Mouse (Mus musculus) left cerebral cortex, postnatal 14 days (tissue): Measurements from ENCODE around the gene Bend6. TPM values are rescaled to one million over a fixed set of nuclear protein-coding genes. Genes with fewer than 3 reads are reported as not detected.
A peak's percentile ranks its signal among the peaks of the same experiment; 100 is the strongest.

Experiments used
- DNase-seq, 2 experiments: peaks; one replicate each; pipeline ENCODE4 v3.0.0; 2021 to 2022; ENCODE audit warnings: low spot score in 2 of 2, mixed read lengths in 1 of 2
- intact Hi-C: fragments of 180-260 bp; cut with DNase I; formaldehyde crosslinking; loops from one replicate; pipeline ENCODE4 v1.15.1; 2025
- total RNA-seq, 2 experiments: library from RNA; stranded (reverse); gene quantifications; 2 replicates each; pipeline ENCODE4 v1.2.3; 2021

Gene Bend6
- total RNA-seq, 2 experiments from 2014 or later: 141 TPM

DNA sequence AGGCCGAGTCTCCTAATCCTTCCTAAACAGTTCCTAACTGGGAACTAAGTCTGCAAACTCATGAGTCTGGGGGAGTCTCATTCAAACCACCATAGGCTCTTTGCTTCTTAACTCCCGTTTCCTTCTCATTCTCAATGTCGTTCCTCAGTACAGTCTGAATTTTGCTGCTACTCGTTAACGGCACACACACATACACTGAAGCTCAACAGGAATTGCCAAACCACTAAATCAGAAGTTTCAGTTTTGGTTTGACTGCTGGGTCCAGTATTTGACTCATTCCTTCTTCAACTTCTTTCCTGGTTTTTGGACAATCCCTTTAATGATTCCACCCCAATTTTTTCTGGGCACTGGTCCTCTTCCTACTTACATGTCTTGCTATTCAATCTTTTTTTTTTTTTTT lies 8.9 kb upstream of the Bend6 start:
- intact Hi-C loops: no loop called here
- no peak for DNase-seq

DNA sequence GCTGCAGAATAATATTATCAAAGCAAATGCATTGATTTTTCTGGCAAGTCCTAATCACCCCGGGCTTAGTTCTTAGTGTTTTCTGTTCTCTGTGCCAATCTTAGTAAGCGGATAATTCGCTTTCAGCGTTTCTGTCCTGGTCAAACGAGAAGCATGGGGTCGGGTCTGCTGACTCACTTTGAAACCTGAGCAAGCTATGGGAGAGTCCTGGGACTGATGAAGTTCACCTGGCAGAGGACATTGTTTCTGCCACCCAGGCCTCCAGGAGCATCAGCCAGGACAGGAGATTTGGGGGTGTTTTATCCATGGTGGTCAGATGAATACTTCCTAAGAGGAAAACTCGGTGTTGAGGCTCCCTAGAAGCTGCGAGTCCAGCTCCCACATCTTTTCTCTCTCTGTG lies 4.0 kb upstream of the Bend6 start:
- intact Hi-C loops: no loop called here
- DNase-seq: no peak

DNA sequence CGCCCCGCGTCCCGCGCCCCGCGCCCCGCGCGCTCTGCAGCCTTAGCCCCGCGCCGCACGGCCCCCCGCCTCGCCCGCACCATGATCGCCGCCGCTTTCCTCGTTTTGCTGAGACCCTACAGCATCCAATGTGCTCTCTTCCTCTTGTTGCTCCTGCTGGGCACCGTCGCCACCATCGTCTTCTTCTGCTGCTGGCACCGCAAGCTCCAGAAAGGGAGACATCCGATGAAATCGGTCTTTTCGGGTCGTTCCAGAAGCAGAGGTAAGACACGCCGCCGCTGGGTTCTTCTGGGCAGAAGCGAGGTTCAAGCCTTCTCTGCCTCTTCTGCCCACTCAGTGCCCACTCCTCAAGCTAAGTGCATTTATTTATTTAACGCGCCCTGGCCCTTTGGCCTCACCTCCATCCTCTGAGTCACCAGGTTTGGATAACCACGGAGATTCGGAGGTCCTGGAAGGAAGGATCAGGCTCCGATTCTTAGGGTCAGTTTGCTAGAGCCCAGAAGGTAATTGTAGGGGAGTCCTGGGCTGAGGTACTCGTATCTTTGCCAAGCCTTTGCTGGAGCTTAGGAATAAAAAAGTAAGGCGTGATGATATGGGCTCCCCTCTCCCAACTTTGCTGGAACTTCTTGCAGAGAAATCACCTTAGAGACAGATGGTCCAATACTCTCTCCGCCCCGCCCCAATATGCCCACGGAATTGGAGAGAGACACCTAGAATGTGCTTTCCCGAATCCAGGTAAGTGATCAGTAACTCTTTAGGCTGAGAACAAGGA lies 761 bp upstream of the Bend6 start, which contains the start of gene Dst:
Dst (plus strand) TSS at position 35 of the 772 bp plus-strand sequence.
- DNase-seq: no peak
- intact Hi-C loops: loop anchor here (5.0 kb wide), 2 partner anchors 39 to 59 kb away; no protein-coding TSS in a partner anchor

DNA sequence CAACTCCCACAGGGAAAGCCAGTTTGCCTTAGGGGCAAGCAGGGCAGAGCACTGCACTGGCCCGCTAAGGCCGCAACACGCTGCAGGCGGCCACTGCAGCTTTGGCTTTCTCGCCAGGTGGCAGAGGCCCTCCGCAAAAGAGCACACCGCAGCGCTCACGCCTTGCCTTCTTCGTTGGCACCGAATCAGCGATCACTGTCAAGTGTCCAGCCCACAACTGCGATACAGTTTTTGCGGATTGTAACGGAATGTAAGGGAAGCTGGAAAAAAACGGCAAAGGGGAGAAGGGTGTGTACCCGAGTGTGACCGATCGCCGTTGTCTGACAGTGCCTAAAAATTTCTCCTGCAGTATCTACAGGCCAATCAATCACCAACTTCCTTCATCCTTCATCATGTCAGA lies 689 bp downstream of the Bend6 start:
- intact Hi-C loops: loop anchor here (2.0 to 5.0 kb wide), 3 partner anchors 40 to 64 kb away; no protein-coding TSS in a partner anchor
- peak in 1 of 2 experiments; percentile 33 for DNase-seq

DNA sequence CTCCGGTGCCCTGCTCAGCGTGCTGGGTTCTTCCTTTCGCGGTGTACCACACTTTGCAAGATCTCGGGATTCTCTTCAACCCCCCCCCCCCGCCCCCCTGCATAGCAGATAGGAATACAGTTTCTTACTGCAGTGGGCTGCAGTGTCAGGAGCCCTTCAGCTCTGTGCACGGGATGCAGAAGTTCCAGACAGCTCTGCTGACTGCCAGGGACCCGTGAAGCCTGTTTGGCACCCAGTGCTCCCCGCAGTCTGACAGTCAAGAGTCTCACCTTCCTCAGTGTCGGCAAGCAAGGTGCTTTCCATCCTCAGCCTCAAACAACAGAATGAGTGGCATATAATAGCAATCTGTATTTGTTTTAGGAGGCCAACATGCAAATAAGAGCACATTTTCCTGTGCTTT lies 1.4 kb downstream of the Bend6 start:
- DNase-seq: no peak
- intact Hi-C loops: loop anchor here (2.0 to 5.0 kb wide), 3 partner anchors 41 to 63 kb away; no protein-coding TSS in a partner anchor

DNA sequence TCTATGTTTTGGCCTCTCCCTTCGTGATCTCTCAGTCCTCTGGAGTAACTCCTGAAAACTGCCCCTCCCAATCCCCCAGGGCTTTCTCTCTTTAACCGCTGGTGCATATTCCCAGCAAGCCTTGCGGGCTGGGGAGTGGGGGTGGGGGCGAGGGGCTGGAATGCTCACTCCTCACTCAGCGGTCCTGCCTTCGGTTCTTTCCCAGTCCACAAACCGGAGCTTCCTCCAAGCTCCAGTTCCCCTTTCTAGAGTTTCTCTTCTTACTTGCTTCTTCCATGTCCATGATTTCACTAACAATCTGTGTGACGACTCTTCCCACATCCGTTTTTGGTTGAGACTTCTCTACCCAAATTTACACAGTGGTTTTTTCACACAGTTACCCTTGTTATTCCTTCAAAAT lies 4.0 kb downstream of the Bend6 start:
- intact Hi-C loops: no loop called here
- no peak for DNase-seq

DNA sequence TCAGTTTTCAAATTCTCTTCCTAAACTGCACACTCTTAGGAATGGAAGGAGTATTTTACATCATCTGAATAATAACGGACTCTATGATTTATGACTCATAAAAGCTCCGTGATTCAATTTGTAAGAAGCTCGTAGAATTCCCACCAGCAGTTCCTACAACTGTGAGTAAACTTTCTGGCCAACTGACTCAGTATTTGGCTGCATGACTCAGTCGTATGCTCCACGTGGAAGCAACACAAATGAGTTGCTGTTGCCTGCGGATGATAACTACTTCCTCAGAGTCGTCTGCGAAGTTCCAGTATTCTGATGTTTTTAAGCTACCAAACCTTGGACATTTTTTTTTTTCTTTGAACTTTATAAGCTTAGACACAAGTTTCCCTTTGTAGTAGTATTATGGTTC lies 7.4 kb downstream of the Bend6 start:
- intact Hi-C loops: no loop called here
- DNase-seq: no peak

DNA sequence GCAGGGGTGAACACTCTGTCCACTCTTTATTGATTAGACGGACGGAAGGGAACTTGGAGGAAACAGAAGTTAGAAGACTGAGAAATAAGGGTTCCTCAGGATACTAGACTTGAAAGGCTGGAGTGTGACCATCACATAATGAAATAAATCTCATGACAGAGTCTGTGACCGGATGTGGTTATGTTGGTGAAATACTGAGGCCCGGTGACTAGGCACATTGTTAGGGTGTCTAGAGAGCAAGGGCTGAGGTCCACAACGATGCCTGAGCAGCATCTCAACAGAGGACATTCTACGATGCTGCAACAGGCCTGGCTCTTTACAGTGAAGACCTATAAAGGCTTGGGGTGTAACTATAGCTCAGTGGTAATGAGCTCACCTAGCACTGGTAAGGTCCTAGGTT lies 9.2 kb downstream of the Bend6 start:
- no peak for DNase-seq
- intact Hi-C loops: no loop called here

DNA sequence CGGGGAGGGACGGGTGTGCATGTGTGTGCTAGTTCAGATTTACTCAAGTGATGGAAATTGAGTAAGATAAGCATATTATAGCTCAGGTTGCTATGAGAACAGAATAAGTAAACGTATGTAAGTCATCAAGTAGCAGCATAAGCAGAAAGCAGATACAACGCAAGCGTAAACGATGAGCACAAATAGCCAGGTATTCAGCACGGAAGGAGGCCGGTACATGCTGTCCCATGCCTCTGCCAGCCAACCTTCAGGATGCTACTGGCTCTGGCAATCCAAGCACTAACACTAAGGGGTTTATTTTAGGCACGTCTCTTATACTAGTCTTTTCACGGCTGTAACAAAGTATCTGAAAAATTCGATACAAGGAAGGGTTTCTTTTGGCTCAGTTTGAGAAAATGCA lies 10.2 kb downstream of the Bend6 start:
- intact Hi-C loops: no loop called here
- no peak for DNase-seq

DNA sequence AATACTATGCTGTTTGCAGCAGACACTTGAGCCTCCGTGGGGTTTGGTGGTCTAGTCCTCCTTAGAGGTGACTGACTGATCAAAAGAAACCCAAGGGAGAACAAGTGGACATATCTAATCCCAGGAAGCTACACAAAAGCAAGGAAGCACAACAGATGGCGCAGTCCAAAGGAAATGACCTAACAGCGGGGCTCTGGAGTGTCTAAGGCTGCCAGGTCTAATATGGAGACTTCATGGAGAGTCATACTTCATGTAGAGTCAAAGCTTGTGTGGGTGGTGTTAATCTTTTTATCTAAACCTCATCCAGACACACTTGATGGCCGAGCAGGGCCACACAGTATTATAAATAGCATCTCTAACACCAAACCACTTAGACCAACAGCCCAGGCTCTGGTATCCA lies 10.9 kb downstream of the Bend6 start:
- intact Hi-C loops: no loop called here
- DNase-seq: no peak

DNA sequence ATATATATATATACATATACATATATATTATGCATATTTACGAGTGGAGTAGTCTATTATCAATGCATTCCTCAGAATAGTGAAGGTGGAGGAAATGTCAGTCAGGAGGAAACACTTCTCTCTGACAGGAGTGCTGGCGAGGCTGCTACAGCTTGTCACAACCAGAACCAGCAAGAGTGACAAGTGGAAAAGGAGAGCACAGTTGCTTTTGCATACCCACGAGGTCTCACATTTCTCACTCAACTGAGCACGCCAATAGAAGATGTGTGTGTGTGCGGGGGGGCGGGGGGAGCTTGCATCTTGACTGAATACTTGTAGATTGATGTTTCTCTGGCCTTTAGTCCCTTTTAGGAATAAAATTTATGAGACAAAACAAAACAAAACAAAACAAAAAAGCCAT lies 11.5 kb downstream of the Bend6 start:
- intact Hi-C loops: no loop called here
- no peak for DNase-seq

DNA sequence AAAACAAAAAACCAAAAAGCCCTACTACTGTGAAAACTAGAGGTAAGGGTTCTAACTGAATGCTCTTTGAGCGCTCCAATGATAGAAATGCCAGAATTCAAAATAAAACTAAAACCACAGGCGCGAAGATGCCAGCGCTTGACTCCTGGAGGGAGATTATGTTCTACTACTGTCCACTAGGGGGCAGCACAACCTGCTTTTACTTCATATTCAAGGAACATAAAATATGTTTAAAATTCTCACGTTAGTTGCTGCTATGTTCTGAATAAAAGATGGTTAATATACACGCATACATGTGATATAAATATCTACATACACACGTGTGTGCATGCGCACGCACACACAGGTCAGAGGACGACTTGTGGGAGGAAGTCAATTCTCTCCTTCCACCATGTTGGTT lies 14.8 kb downstream of the Bend6 start:
- intact Hi-C loops: loop anchor here (2.0 kb wide), 1 partner anchor 74 kb away; no protein-coding TSS in a partner anchor
- peak; percentile 61 to 73 for DNase-seq

DNA sequence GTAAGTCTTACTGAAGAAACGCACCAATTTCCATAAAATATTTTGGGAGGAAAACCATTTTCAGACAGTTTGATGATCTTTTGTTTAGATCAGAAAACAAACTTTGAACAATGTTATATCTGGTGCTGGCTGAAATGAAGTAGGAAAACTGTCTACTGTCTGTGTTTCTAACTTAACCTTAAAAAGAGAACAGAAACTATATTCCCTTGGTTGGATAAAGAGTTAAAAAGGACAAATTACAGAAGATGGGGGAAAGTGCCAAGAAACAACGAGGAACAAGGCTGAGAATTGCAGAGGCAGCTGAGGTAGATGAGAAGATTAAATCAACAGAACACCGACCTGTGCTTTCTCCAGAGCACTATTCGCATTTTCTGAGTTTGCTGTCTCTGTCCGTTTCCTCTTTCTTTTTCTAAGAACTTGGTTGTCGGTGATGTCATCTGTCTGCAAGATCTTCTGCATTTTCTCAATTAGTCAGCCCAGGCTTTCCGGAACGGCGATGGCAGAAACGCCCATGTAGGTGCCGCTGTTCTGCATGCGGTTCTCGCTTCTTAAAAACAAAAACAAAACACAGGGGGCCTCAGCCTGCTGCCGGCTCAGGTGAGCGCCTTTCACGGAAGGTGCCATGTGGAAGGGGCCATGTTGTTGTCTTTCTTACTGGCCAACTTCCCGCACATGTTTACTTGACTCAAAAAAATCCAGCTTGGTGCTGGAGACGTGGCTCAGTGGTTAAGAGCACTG lies 24.3 kb downstream of the Bend6 start:
- peak; percentile 50 to 62 for DNase-seq
- intact Hi-C loops: no loop called here

DNA sequence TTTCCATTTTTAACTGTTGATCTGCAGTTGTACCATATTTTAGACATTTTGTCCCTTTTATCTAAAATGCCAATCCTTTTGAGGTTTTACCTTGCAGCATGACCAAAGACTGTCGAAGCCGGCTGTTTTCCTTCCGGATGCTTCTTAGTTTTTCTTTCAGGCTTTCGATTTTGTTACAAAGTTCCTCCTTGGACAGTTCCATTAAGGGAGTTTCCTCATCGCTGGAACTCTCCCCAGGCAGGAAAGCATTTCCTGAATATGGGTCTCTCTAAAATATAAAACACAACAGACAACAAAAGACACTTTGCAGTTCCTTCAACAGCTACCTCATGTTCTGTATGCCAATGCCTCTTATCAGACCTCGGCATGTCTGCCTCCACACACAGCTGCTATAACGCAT lies 29.4 kb downstream of the Bend6 start:
- intact Hi-C loops: no loop called here
- DNase-seq: no peak

DNA sequence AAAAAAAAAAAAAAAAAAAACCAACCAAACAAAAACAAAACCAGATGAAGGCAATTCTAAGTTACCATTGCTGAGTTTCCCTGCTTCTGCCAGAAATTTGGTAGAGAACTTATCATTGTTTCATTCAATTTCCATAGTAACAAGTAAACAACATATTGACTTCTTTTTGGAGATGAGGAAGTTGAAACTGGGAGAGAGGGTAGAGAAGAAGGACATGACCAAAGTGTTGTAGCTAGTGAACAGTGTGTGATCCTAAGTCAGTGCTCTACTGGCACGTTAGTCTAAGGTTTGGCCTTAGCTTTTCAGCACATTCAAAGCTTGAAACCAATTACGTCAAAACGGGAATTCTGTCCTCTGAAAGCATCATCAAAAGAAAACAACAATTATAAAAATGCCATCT lies 31.2 kb downstream of the Bend6 start:
- DNase-seq: no peak
- intact Hi-C loops: no loop called here

DNA sequence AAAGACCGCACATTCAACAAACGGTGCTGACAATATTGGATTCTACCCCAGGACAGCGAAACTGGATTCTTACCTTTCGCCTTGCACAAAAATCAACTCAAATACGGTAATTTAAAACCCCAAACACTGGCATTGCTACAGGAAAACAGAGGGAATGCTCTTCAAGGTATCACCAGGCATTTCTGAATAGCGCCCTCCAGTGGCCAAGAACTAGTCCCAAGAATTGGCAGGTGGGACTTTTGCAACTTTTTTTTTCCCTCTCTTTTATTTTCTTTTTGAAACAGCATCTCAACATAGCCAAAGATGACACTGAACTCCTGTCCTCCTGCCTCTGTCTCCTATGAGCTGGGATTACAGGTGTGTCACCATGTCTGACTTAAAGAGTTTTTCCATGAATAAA lies 31.9 kb downstream of the Bend6 start:
- DNase-seq: peak; percentile 10 to 23

DNA sequence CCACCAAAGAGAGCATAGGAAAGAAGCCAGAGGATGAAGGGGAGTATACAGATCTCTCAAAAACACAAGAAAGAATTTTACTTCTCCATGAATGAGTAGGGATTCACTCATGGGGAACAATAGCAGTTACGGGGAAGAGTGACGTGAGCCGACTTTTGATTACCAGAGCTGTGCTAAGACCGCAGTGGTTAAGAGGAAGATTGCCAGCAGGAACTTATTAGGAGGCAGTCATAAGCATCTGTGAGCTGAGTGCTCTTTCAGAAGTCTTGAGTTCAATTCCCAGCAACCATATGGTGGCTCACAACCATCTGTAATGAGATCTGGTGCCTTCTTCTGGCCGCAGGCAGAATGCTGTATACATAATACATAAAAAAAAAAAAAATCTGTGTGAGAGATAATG lies 34.1 kb downstream of the Bend6 start:
- intact Hi-C loops: no loop called here
- DNase-seq: no peak

More for the DNA sequence above, 31.9 kb downstream of the Bend6 start:
- intact Hi-C loops: no loop called here

DNA sequence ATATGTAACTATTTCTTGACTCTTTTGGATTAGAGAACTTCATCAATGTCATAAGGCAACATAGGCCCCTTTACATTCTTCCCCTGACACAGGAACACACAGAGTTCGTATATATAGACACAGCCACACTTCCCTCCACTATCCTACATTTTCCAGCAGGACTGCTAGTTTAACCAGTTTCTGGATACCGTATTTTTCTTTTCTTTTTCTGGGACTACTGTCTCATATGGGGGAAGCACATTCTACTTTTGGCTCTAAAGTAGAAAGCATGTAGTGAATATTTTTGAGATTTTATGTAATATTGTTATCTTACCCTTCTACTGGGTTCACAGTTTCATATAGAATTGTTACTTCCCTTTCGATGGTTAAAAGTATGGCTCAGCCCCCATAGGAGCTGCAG lies 38.2 kb downstream of the Bend6 start:
- intact Hi-C loops: no loop called here
- DNase-seq: no peak

DNA sequence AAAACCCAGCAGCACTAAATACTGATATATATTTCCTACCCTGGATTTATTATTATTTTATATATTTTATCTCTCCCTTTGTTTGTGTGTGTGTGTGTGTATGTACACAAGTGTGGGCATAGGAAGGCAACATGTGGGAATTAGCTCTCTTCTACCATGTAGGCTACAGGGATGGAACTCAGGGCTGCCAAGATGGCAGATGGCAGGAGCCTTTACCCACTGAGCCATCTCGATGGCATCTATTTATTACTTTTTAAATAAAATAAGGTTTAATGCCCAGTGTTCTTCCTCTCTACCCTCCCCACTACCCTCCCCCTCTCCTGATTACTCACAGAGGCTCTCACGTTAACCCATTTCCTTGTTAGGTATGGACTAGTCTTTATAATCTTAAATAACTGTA lies 38.6 kb downstream of the Bend6 start:
- intact Hi-C loops: no loop called here

DNA sequence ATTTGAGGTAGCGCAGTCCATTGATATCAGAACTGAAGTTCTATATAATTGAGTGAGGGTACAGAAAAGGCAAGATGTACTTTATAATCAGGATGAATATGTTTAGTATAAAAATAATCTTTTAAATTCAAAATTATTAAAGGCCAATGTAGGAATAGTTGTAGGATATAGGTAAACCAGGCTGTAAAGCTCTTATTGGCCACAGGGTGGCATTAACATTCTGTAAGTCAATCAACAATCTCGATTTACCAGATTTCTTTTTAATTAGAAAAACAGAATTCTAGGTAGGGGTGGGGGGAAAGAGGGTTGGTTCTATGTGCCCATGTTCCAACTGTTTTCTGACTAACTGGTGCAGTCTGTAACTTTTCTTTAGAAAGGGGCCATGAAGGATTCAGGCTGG lies 60.8 kb downstream of the Bend6 start:
- no peak for DNase-seq
- intact Hi-C loops: no loop called here

More for the DNA sequence above, 38.6 kb downstream of the Bend6 start:
- DNase-seq: no peak

DNA sequence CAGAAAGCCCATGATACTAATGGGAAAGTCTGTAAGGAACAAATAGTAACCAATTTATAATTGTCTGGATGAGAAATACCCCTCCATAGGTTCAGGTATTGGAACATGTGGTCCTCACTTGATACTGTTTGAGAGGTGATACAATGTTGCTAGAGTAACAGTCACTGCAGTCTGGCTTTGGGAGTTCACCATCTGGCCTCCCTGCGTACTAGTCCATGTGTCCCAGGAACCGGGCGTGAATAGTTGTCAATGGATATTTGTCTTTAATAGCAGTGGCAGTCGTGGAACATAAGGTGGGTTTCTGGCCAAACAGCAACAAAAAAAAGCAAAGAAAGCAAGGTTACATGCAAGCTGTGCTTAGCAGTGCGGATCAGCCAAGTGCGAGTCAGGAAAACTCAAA lies 63.8 kb downstream of the Bend6 start:
- DNase-seq: no peak
- intact Hi-C loops: loop anchor here (2.0 kb wide), 1 partner anchor 63 kb away; the partner anchor contains the start of gene Bend6
